Comparison of ENCODE assay signal across 19 mouse cellular contexts in genomic region chr2:164079488-164079887, GRCm38 (mm10). TPM values are rescaled to one million over a fixed set of nuclear protein-coding genes. Genes with fewer than 3 reads are reported as not detected.
DNase-seq lines count a peak whose midpoint lies in the region; ATAC-seq lines count a peak whose summit lies in the region.
"Had no signal": no experiment of that assay in that cellular context is flagged by ENCODE, and none has a peak within 500 bp of the region (broad histone marks: within the 10 kb centered on the region; RNA-seq: fewer than 3 reads in every experiment).

No protein-coding gene starts in this region.

- ATAC-seq in megakaryocyte, adult 5-6 weeks (ENCODE audit: poor library complexity, severe bottlenecking) = 0 out of 2 replicates have a peak, but pooled peaks have one; percentile 11
- ATAC-seq: forebrain, embryonic 15.5 days had no signal

- peak; percentile 48 for DNase-seq in lung, postnatal 36 days
- no peak for DNase-seq in lung, postnatal 14 days
- peak; percentile 72 for DNase-seq in splenic B cell, adult 2 months (ENCODE audit: low read depth, low spot score)
- DNase-seq in yolk sac, embryonic 10.5 days (ENCODE audit: low spot score) = no peak
- DNase-seq in urinary bladder, adult 2 months (ENCODE audit: low spot score) = no peak
- no peak for DNase-seq in cerebellum, adult 9-10 months
- no peak for DNase-seq in right cerebral cortex, postnatal 36 days (ENCODE audit: low spot score in 2 of 2)
- DNase-seq: cerebellum, postnatal 14 days; heart, adult 2 months; kidney, adult 2 months; kidney, postnatal 36 days; left cerebral cortex, postnatal 4 days; liver, embryonic 13.5 days; retina, postnatal 1 day had no signal

- H3K27me3 ChIP-seq in splenic B cell, adult 2 months (ENCODE audit: control insufficient read depth, insufficient read depth, low read length, poor library complexity, severe bottlenecking) = no peaks in the 10 kb centered on the region
- H3K27me3 ChIP-seq: forebrain, embryonic 15.5 days; hindbrain, embryonic 15.5 days; liver, embryonic 13.5 days; neural tube, embryonic 15.5 days had no signal

- peaks cover 20% of the 10 kb centered on the region for H3K36me3 ChIP-seq in splenic B cell, adult 2 months (ENCODE audit: control insufficient read depth, insufficient read depth, low read length, poor library complexity, severe bottlenecking)

RNA-seq across cellular contexts. Expression of gene Tomm34, which starts 8.5 kb away (rescaled TPM):
- 45.3 and 49.1 TPM in 2 replicates for total RNA-seq in megakaryocyte, adult 5-6 weeks (2015)
- 48.3 and 49.8 TPM in 2 replicates for total RNA-seq in megakaryocyte, adult 5-6 weeks (2017)
- polyA plus RNA-seq in urinary bladder, adult 2 months (2012; rRNA removed) = 38.6 and 48.0 TPM in 2 replicates

RNA-seq across cellular contexts. Expression of gene Stk4, which starts 9.4 kb away (rescaled TPM):
- total RNA-seq in megakaryocyte, adult 5-6 weeks (2015) = 227 and 248 TPM in 2 replicates
- total RNA-seq in megakaryocyte, adult 5-6 weeks (2017) = 185 and 193 TPM in 2 replicates
- 18.3 and 20.9 TPM in 2 replicates for polyA plus RNA-seq in urinary bladder, adult 2 months (2012; rRNA removed)

RNA-seq across cellular contexts. Expression of gene Pabpc1l, which starts 54.2 kb away (rescaled TPM):
- 12.9 and 19.1 TPM in 2 replicates for total RNA-seq in megakaryocyte, adult 5-6 weeks (2015)
- total RNA-seq in megakaryocyte, adult 5-6 weeks (2017) = 2.5 and 4.8 TPM in 2 replicates
- polyA plus RNA-seq in urinary bladder, adult 2 months (2012; rRNA removed) = 0.95 and 1.6 TPM in 2 replicates
- polyA plus RNA-seq: macrophage had no signal

Comparison
In these comparisons a context has a peak if more than half of its experiments do, and no peak if none do; other contexts are left out.
1. DNase-seq: peak in lung, postnatal 36 days (single experiment) and splenic B cell, adult 2 months (single experiment); none in lung, postnatal 14 days (single experiment), yolk sac, embryonic 10.5 days (single experiment), urinary bladder, adult 2 months (single experiment), cerebellum, adult 9-10 months (single experiment) and right cerebral cortex, postnatal 36 days (0 of 2).